Mouse (Mus musculus): Measurements from ENCODE around the gene Olfr606. TPM values are rescaled to one million over a fixed set of nuclear protein-coding genes. Genes with fewer than 3 reads are reported as not detected.
"Not testable (repeated sequence)": the region's sequence is repeated elsewhere in the genome, so short reads cannot be mapped to it uniquely, and the experiment has no call there.

Gene Olfr606
- total RNA-seq (2022), result not detected

- DNase-seq (ENCODE audit: low spot score in 2 of 2), result no peak
Measured at GRCm38 (mm10) chr7:103448746-103449145, at the start of gene Olfr606. Gene Olfr606, plus strand, starts transcription at chr7:103449046.

- not testable (repeated sequence) for DNase-seq (ENCODE audit: low spot score in 2 of 2)
Measured at GRCm38 (mm10) chr7:103406521-103407055, 42.3 kb upstream of the Olfr606 start.

GRCm38 (mm10) chr7:103414772-103415171, 34.1 kb upstream of the Olfr606 start, which contains the start of gene Usp17lc:
Gene Usp17lc, plus strand, starts transcription at chr7:103415072.
- not testable (repeated sequence) for DNase-seq (ENCODE audit: low spot score in 2 of 2)

GRCm38 (mm10) chr7:103445339-103445738, 3.5 kb upstream of the Olfr606 start, which contains the start of gene Olfr605:
Gene Olfr605, minus strand, starts transcription at chr7:103445439.
- DNase-seq (ENCODE audit: low spot score in 2 of 2), result no peak

GRCm38 (mm10) chr7:103460590-103460989, 11.7 kb downstream of the Olfr606 start:
- DNase-seq (ENCODE audit: low spot score in 2 of 2), result no peak

GRCm38 (mm10) chr7:103469577-103469976, 20.7 kb downstream of the Olfr606 start, which contains the start of gene Olfr608:
Gene Olfr608, plus strand, starts transcription at chr7:103469877.
- DNase-seq (ENCODE audit: low spot score in 2 of 2), result no peak

GRCm38 (mm10) chr7:103477106-103477505, 28.3 kb downstream of the Olfr606 start:
- DNase-seq (ENCODE audit: low spot score in 2 of 2), result not testable (repeated sequence)

- no peak for DNase-seq (ENCODE audit: low spot score in 2 of 2)
Measured at GRCm38 (mm10) chr7:103497962-103498361, 49.1 kb downstream of the Olfr606 start, which contains the start of gene Olfr609. Gene Olfr609, minus strand, starts transcription at chr7:103498062.

Small RNA genes lying within 50 kb of the gene (microRNA-seq; reads per million reads assigned to microRNA genes)
- gene Gm25774, result 0 reads per million in 2 experiments

Other genes with a start within 250 kb of the Olfr606 start
- not detected for gene Olfr593, start 237.2 kb upstream of the Olfr606 start, total RNA-seq (2022)
- not detected for gene Olfr594, start 232.1 kb upstream of the Olfr606 start, total RNA-seq (2022)
- gene Usp17ld, start 196.5 kb upstream of the Olfr606 start, total RNA-seq (2022), result not detected
- gene Olfr596, start 143.4 kb upstream of the Olfr606 start, total RNA-seq (2022), result not detected
- not detected for gene Olfr597, start 132.7 kb upstream of the Olfr606 start, total RNA-seq (2022)
- gene Olfr598, start 125.5 kb upstream of the Olfr606 start, total RNA-seq (2022), result not detected
- not detected for gene Olfr599, start 113.1 kb upstream of the Olfr606 start, total RNA-seq (2022)
- not detected for gene Olfr600, start 99.4 kb upstream of the Olfr606 start, total RNA-seq (2022)
- not detected for gene Olfr601, start 86.4 kb upstream of the Olfr606 start, total RNA-seq (2022)
- gene Olfr603, start 62.9 kb upstream of the Olfr606 start, total RNA-seq (2022), result not detected
- not detected for gene Usp17lc, start 34.0 kb upstream of the Olfr606 start, total RNA-seq (2022)
- gene Olfr605, start 3.6 kb upstream of the Olfr606 start, total RNA-seq (2022), result not detected
- gene Olfr607, start 15.1 kb downstream of the Olfr606 start, total RNA-seq (2022), result not detected
- gene Olfr608, start 20.8 kb downstream of the Olfr606 start, total RNA-seq (2022), result not detected
- gene Olfr609, start 49.0 kb downstream of the Olfr606 start, total RNA-seq (2022), result not detected
- gene Olfr610, start 63.1 kb downstream of the Olfr606 start, total RNA-seq (2022), result not detected
- gene Olfr611, start 71.8 kb downstream of the Olfr606 start, total RNA-seq (2022), result not detected
- not detected for gene Olfr612, start 93.7 kb downstream of the Olfr606 start, total RNA-seq (2022)
- not detected for gene Olfr613, start 99.0 kb downstream of the Olfr606 start, total RNA-seq (2022)
- not detected for gene Olfr615, start 107.0 kb downstream of the Olfr606 start, total RNA-seq (2022)
- gene Olfr616, start 120.1 kb downstream of the Olfr606 start, total RNA-seq (2022), result not detected
- not detected for gene Olfr617, start 124.0 kb downstream of the Olfr606 start, total RNA-seq (2022)
- gene Olfr618, start 141.1 kb downstream of the Olfr606 start, total RNA-seq (2022), result not detected
- not detected for gene Olfr619, start 151.5 kb downstream of the Olfr606 start, total RNA-seq (2022)
- gene Olfr620, start 163.5 kb downstream of the Olfr606 start, total RNA-seq (2022), result not detected
- not detected for gene Olfr622, start 193.7 kb downstream of the Olfr606 start, total RNA-seq (2022)
- gene Olfr623, start 214.7 kb downstream of the Olfr606 start, total RNA-seq (2022), result not detected
- under 1 TPM in 2 of 4 experiments, not detected in 2; 0.09 TPM for gene Olfr624, start 222.1 kb downstream of the Olfr606 start, total RNA-seq (2022)
- gene Olfr625-ps1, start 233.7 kb downstream of the Olfr606 start, total RNA-seq (2022), result not detected